Mouse (Mus musculus) intestine, postnatal 0 days (tissue): ENCODE data around the gene Hint2. TPM values are rescaled to one million over a fixed set of nuclear protein-coding genes. Genes with fewer than 3 reads are reported as not detected.

Experiments used
- ATAC-seq: fragments of 200-750 bp; cut with Nextera tagmentation; 2 replicates; pipeline ENCODE4 v1.8.0; 2017; ENCODE audit warnings: mild to moderate bottlenecking, moderate TSS enrichment, moderate library complexity
- H3K27ac ChIP-seq: fragments of 300-500 bp; sonication (generic); 2 replicates; pipeline ENCODE4 v1.5.1; 2014; ENCODE audit warnings: mild to moderate bottlenecking, low read depth, low read length, moderate library complexity
- H3K27me3 ChIP-seq: fragments of 300-500 bp; sonication (generic); replicated peaks from 2 replicates; pipeline ENCODE4 v1.6.1; 2014; ENCODE audit warnings: low read length, mixed read lengths; ENCODE audit not compliant: control insufficient read depth, insufficient read depth
- H3K36me3 ChIP-seq: fragments of 300-500 bp; sonication (generic); 2 replicates; pipeline ENCODE4 v1.6.1; 2014; ENCODE audit warnings: mild to moderate bottlenecking, moderate library complexity; ENCODE audit not compliant: control insufficient read depth, insufficient read depth
- H3K4me1 ChIP-seq: fragments of 300-500 bp; sonication (generic); replicated peaks from 2 replicates; pipeline ENCODE4 v1.6.1; 2014; ENCODE audit warnings: antibody characterized with exemption, low read length, mixed read lengths; ENCODE audit not compliant: control insufficient read depth, insufficient read depth
- H3K4me2 ChIP-seq: fragments of 300-500 bp; sonication (generic); replicated peaks from 2 replicates; pipeline ENCODE4 v1.6.1; 2014; ENCODE audit warnings: low read depth, mild to moderate bottlenecking, moderate library complexity
- H3K4me3 ChIP-seq: fragments of 300-500 bp; sonication (generic); 2 replicates; pipeline ENCODE4 v1.5.1; 2014; ENCODE audit warnings: low read depth, low read length
- H3K9ac ChIP-seq: fragments of 300-500 bp; sonication (generic); 2 replicates; pipeline ENCODE4 v1.6.1; 2014; ENCODE audit warnings: mild to moderate bottlenecking, low read depth, low read length
- H3K9me3 ChIP-seq: fragments of 300-500 bp; sonication (generic); 2 replicates; pipeline ENCODE4 v1.6.1; 2016; ENCODE audit warnings: mixed run types; ENCODE audit not compliant: control insufficient read depth
- CTCF ChIP-seq: sonication (generic); IDR thresholded peaks from 2 replicates; pipeline ENCODE4 v1.5.1; 2016; ENCODE audit warnings: low read depth, mild to moderate bottlenecking, control low read depth, antibody characterized with exemption, moderate library complexity
- WGBS: fragments of 180-500 bp; shearing (Covaris S2); extraction: QIAGEN DNeasy Blood & Tissue Kit; methylation state at CpG from one replicate; pipeline ENCODE4 v1.1.7; 2014; 5-methylcytosine and 5-hydroxymethylcytosine counted together
- polyA plus RNA-seq: library from polyadenylated mRNA; unstranded; fragments of >200 nt; fragmentation: Nextera tagmentation; extraction: Ambion mirVana; gene quantifications from 2 replicates; pipeline ENCODE4 v1.2.1, GENCODE M21; 2015

The Hint2 gene
- polyA plus RNA-seq, 1 experiment from 2014 or later, result 270 TPM

GRCm38 (mm10) chr4:43633736-43634135, 22.5 kb downstream of the Hint2 start:
- TF ChIP-seq CTCF, result no peak
- H3K9ac ChIP-seq, result no peak overlapping the region
- H3K4me2 ChIP-seq, result no peak overlapping the region
- WGBS, result 97% methylated on average over 2 of the region's 2 CpGs
- H3K36me3 ChIP-seq, result no peaks in the 10 kb centered on the region
- H3K9me3 ChIP-seq, result no peaks in the 10 kb centered on the region
- ATAC-seq, result no peak
- H3K4me3 ChIP-seq, result no peak overlapping the region
- H3K27me3 ChIP-seq, result peaks cover 16% of the 10 kb centered on the region; the same call in 1 of the 2 replicates
- no peak overlapping the region for H3K27ac ChIP-seq
- H3K4me1 ChIP-seq, result no peaks in the 10 kb centered on the region

GRCm38 (mm10) chr4:43633296-43633695, 23.0 kb downstream of the Hint2 start:
- no peaks in the 10 kb centered on the region for H3K36me3 ChIP-seq
- H3K4me2 ChIP-seq, result no peak overlapping the region
- WGBS, result 87% methylated on average over 8 of the region's 8 CpGs
- H3K9ac ChIP-seq, result no peak overlapping the region
- ATAC-seq, result no peak
- H3K9me3 ChIP-seq, result no peaks in the 10 kb centered on the region
- H3K27ac ChIP-seq, result no peak overlapping the region
- TF ChIP-seq CTCF, result no peak
- peaks cover 16% of the 10 kb centered on the region; the same call in 1 of the 2 replicates for H3K27me3 ChIP-seq
- no peak overlapping the region for H3K4me3 ChIP-seq
- no peaks in the 10 kb centered on the region for H3K4me1 ChIP-seq

GRCm38 (mm10) chr4:43631956-43632920, 24.0 kb downstream of the Hint2 start:
- ATAC-seq, result no peak; the same call in 1 of the 2 replicates
- H3K27ac ChIP-seq, result peak overlapping the region; percentile 75; the same call in 1 of the 2 replicates
- no peaks in the 10 kb centered on the region for H3K36me3 ChIP-seq
- H3K9ac ChIP-seq, result peak overlapping the region; percentile 69
- H3K4me1 ChIP-seq, result no peaks in the 10 kb centered on the region
- H3K4me3 ChIP-seq, result peak overlapping the region; percentile 56
- no peak for TF ChIP-seq CTCF
- WGBS, result 57% methylated on average over 42 of the region's 42 CpGs
- H3K9me3 ChIP-seq, result no peaks in the 10 kb centered on the region
- peaks cover 16% of the 10 kb centered on the region; the same call in 1 of the 2 replicates for H3K27me3 ChIP-seq
- peak overlapping the region; percentile 82 for H3K4me2 ChIP-seq

- ATAC-seq, result peak; percentile 41; the same call in 1 of the 2 replicates
- Histone ChIP-seq H3K36me3 (no peaks in the 10 kb centered on the region), H3K4me1 (no peaks in the 10 kb centered on the region), H3K4me2 (peak within 1 kb of the TSS; percentile 82), H3K4me3 (peak within 1 kb of the TSS; percentile 56), H3K9me3 (no peaks in the 10 kb centered on the region), H3K27ac (peak within 1 kb of the TSS; percentile 75), H3K9ac (peak within 1 kb of the TSS; percentile 69), H3K27me3 (peaks cover 16% of the 10 kb centered on the region; the same call in 1 of the 2 replicates)
- 2% methylated on average over 57 of the region's 70 CpGs for WGBS
- TF ChIP-seq CTCF, result no peak
Observed at GRCm38 (mm10) chr4:43631046-43631955, 25.0 kb downstream of the Hint2 start, which contains the start of gene Npr2. Npr2 (plus strand) TSS chr4:43631935.

DNA sequence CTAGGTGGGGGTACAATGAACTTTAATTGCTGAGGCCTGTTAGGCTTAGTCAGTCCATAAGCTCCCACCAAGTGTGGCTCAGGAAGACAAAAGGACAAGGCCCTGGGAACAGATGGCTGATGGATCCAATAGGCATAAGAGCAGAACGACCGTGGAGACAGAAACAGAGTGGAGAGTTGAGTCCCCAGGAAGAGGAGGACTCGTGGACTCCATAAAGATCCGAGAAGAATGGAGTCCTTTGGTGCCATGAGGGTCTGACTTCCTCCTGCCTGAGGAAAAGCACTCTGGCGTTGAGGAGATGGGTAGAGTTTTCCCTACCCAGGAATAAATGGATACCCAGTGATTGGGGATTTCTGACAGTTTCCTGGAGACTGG, 25.6 kb downstream of the Hint2 start:
- no peak for TF ChIP-seq CTCF
- 35% methylated on average over 5 of the region's 5 CpGs for WGBS
- H3K36me3 ChIP-seq, result no peaks in the 10 kb centered on the region
- H3K9me3 ChIP-seq, result peaks cover 2% of the 10 kb centered on the region; the same call in 1 of the 2 replicates
- no peak for ATAC-seq
- H3K9ac ChIP-seq, result no peak overlapping the region
- H3K27me3 ChIP-seq, result peaks cover 16% of the 10 kb centered on the region; the same call in 1 of the 2 replicates
- H3K4me3 ChIP-seq, result no peak overlapping the region
- H3K27ac ChIP-seq, result no peak overlapping the region
- peak overlapping the region; percentile 82; the same call in 1 of the 2 replicates for H3K4me2 ChIP-seq
- no peaks in the 10 kb centered on the region for H3K4me1 ChIP-seq
